Mouse (Mus musculus) G1E-ER4 (cell line): ENCODE measurements around the gene Cst7. TPM values are rescaled to one million over a fixed set of nuclear protein-coding genes. Genes with fewer than 3 reads are reported as not detected.

Source experiments
- GATA1 ChIP-seq: IDR thresholded peaks from one replicate; pipeline ENCODE4 v1.8.0; 2012; ENCODE audit warnings: low read length, inconsistent platforms
- polyA plus RNA-seq: library from polyadenylated mRNA; stranded (reverse); fragments of >175 nt; gene quantifications from 2 replicates; pipeline ENCODE4 v1.2.3, GENCODE M21; 2012

Gene Cst7
- polyA plus RNA-seq, result 0.33 and 0.37 TPM in 2 replicates

DNA sequence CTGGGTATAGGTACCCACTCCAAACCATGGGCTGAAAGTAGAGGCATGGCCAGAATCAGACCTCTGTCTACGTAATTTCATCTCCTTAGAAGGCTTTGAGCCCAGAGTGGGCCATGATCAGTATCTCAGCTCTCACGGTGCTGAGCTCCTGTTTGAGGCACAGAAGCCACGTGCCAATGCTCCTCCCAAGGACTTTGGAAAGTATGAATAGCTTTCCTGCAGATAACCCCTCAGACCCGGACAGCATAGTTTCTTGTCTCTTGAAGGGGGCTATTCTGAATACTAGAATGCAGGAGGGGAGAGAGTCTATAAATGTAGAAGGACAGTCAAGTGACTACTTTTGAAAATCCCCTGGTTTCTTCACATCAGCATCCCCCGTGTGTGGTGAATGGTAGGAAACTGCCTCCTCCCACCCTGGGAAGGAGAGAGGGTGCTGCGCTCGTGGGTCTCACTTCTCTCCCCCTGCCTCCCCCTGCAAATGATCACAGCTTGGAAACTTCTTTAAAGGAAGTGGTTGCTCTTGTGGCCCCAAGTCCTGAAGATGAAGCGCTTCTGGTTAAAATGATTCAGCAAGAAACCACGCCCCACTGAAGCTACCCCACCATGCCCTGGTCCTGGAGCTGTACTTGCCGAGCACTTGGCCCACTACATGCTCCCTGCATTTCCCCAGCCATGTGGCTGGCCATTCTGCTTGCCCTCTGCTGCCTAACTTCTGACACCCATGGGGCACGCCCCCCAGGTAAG is at the start of gene Cst7:
TSS of gene Cst7 (plus strand) at position 569 of the 744 bp plus-strand sequence.
- TF ChIP-seq GATA1, result no peak

DNA sequence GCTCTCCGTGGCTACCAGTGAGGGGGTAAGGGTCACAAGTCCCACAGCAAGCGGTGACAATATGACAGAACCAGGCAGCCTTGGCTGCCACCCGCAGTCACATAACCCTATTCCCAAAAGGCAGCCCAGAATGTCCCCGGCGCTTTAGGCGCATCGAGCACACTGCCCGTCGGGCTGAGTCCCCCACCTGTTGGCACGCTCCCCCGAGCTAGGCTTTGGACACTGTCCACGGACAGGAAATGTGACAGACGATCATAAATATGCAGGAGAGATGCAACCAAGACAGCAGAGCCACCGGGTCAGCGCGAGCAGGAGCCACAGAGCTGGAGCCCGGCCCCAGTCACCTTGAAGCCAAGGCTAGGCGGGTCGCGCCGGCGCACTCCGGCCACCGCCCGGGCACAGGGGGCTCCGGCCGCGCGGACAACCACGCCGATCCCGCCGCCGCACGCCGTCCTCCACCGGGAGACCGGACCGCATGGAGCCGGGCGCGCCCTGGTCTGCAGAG is 44.5 kb upstream of the Cst7 start:
- TF ChIP-seq GATA1, result no peak

DNA sequence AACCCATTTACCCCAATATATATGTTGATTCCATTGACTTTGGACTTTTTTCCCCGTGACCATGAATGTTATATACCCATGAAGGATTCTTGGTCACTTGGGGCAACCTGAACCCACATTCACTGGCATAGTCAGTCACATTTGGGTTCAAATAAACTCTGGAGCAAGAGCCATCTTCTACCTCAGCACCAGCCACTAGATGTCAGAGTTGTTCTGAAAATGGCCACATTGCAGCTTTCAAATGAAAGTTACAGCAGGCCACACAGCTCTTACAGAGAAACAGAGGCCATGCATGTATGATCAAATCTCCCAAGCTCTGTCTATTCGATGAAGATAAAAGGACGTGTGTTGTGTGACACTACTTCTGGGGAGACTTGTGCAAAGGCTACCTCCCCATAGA is 11.6 kb upstream of the Cst7 start:
- no peak for TF ChIP-seq GATA1

DNA sequence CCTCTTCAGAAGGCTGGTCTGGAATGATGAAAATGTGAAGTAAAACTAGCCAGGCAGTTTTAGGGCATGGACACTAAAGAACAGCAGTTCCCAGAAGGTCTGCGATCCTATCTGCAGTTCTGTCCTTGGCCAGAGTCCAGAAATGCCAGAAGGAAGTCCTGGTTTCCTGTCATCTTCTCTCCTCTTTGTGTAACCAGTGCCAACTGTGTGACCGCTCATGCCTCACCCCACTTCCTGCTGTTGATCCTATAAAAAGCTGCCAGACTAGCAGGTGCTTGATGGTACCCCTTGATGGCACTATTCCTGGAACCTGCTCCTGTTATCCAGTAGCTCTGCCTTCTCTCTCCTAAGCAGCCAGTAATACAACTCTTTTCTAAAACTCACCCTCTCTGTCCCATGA is 3.2 kb upstream of the Cst7 start:
- no peak for TF ChIP-seq GATA1

DNA sequence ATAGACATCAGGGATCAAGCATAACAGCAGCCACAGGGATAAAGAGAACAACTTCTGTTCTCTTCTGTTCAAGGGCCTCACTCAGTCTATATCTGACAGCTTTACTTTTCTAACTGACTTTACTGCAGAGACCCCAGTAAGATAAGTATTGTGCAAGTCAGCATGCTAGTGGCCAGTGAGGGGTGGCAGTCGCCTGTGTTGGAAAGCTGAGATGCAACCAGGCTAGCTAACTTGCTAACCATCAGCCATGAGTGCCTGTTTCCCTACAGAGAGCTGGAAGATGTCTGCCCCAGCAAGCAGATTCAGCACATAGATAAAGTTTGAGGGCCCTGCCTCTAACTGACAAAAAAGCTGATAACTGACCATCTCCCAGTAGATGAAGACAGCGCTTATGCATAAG is 546 bp downstream of the Cst7 start:
- TF ChIP-seq GATA1, result no peak

DNA sequence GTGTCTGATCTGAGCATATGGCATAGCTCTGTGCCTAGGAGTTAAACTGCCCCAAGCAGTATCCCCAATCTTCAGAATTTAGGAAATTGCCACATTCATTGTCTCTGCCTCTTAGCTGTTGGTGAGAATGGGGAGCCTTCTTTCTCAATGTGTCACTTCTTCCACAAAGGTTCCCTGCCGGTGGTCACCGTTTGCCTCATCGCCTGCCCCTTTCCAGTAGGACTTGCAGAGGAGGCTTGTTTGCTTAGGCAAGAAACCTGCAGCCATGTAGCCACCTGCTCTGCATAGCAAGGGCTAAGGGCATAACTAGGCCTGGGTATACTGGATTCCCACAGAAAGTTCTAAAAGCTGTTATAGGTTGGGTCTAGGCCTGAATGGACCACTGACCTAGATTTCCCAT is 2.2 kb downstream of the Cst7 start:
- no peak for TF ChIP-seq GATA1

DNA sequence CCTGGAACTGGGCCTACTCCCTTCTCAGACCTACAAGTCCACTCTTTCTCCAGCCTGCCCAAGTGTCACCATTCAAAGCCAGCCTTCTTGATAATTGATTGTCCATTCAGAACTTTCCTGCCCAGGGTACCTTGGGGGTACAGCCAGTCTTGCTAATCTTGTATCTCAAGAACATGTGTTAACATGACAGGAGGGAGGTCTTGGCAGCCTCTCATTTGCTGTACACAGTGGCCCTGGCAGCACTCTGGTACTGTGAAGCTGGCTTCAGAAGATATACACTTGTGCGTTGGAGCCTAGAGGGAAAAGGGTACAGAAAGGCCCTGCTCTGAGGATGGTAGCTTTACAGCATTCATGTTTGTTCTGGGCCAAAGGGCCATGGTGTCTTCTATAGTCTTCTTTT is 6.0 kb downstream of the Cst7 start:
- TF ChIP-seq GATA1, result no peak

DNA sequence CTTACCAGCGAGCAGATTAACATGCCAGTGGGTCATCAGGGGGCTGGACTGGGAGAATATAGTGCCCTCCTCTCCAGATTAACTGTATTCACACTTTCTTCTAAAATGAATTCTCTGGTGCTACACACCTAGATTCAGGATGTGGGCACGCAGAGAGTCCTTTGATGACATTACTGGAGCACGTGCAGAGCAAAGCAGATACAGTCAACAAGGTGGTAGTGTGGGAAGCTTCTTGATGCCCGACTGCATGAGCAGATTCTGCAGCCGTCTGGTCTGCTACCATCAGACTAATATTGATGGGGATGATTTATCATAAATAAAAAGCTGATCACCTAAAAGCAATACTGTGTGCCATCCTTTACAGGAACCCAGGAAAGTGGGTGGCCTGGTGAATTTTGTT is 8.4 kb downstream of the Cst7 start:
- TF ChIP-seq GATA1, result no peak

DNA sequence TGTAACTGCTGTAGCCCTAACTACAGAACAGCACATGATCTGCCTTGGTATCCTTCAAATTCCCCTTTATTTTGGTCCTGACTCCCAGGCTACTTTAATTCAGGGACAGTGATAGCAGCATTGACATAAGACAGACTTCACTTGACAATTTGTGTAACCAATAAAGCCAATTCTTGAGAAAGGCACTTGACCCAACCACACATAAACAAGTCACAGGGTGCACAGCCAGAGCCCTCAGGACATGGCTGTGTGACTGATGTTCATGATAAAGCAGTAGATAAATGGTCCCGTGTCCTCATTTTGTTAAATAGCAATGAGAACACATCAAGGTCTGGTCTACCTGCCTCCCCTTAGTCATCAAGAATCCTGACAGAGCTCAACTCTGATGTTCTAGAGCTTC is 9.4 kb downstream of the Cst7 start:
- no peak for TF ChIP-seq GATA1

DNA sequence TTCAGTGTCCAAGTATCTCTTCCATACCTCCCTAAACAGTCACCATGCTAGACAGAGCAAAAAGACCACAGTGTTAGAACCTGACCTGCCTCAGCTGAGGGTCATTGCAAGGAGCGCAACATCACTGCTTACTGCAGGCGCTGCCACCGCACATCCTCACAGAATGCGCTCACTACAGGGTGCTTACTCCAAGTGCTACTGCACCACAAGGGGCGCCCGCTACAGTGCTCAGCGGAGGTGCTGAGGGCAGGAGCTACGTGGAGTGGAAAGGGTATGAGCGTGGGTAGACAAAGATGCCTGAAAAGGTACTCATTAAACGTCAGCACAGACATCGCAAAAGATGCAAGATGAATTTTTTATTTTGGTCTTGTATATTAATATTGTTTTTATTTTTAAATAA is 18.9 kb downstream of the Cst7 start:
- TF ChIP-seq GATA1, result no peak

DNA sequence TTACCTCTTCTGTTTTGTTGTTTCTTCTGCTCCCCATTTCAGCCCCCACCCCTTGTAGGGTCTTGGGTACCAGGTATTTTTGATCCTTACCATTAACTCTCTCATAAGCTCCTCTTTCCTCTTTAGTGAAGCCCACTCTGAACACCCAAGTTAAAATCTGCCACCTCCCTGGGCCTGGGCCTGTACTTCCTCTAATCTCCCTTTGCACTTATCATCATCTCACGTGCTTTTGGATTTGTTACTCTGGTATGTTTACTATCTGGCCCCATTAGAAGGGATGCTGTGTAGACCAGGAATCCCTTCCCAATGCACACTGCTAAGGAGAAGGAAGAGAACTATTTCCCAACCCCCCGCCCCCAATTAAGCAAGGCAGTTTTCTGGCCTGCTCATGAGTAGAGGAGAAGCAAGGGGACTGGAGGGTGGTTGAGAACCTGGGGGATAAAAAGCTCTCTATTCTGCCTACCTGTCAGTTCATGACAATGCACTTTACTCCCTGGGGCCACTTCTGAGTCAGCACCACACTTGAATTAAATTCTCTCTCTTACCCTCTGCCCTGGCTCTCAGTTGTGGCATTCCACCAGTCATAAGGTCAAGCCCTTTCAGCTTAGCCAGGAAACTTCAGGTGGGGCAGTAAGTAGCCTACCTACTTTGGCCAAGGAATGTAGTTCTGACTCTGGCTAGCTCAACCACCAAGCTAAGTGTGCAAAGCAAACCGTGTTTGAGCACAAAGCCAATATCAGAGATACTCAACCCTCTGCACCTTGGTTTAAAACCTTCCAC is 25.4 kb downstream of the Cst7 start:
- TF ChIP-seq GATA1, result no peak

DNA sequence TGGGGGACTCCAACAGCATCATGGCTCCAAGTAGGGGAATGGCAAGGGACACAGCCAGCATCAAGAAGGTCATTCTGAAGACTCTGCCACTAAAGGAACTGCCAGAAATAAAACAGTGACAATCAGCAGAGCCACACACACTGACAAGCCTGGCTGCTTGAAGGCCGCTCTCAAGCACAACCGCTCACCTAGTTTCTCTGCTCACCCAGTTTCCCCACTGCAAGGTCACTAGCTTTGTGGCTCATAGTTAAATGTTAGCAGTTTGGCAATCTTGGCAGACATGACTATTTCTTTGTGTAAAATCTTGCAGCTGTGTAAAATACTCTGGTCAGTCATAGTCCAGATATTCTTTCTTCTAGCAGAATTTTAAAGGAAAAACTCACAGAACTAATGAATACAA is 30.0 kb downstream of the Cst7 start:
- no peak for TF ChIP-seq GATA1

DNA sequence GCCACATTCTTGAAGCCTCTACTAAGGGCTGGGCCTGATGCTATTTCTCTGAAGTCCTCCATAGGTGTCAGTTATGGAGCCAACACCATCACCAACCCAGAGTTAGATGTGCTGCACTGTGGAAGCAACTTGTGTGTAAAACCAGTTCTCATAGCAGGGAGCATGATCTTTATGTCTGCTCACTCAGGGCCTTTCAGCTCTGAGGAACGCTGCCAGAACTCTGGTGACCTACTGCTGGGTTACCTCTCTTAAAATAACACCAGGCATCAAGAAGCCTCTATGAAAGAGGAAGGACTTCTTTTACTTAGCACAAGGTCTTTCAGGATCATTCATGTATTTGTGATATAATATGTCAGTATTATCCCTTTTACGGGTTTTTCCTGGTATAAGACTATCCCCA is 32.0 kb downstream of the Cst7 start:
- TF ChIP-seq GATA1, result no peak

DNA sequence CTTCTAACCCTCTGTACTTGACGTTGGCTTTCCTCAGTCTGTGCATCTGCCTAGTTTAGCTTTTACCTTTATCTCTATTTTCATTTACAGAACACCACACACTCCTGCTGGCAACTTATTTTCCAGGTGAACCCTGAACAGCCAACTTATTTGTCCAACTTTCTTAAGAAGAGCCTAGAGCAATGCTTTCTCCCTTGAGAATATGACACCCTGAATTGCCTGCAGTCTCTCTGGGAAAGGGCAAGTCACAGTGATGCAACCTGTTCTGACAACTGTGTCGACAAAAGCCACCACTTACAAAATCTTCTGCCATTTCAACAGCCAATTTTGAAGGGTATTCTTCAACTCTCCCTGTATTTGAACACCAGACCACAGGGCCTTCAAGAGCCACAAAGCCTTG is 34.6 kb downstream of the Cst7 start:
- no peak for TF ChIP-seq GATA1

DNA sequence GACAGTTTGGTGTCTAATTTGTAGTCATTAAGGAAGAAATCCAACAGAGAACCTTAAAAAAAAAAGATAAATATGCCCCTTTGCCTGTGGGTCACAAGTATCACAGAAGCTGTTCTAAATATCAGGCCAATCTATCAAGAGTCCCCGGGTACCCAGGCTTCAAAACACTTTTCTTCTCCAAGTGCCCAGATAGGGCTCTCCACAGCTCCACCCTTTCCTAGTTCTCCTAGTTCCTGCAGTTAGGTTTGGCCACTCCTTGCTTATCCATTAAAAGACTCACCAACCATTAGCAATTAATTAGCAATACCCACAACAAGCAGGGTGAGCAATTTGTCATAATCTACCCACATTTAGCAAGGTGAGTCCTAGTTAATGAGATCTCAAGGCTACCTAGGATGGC is 36.9 kb downstream of the Cst7 start:
- no peak for TF ChIP-seq GATA1

DNA sequence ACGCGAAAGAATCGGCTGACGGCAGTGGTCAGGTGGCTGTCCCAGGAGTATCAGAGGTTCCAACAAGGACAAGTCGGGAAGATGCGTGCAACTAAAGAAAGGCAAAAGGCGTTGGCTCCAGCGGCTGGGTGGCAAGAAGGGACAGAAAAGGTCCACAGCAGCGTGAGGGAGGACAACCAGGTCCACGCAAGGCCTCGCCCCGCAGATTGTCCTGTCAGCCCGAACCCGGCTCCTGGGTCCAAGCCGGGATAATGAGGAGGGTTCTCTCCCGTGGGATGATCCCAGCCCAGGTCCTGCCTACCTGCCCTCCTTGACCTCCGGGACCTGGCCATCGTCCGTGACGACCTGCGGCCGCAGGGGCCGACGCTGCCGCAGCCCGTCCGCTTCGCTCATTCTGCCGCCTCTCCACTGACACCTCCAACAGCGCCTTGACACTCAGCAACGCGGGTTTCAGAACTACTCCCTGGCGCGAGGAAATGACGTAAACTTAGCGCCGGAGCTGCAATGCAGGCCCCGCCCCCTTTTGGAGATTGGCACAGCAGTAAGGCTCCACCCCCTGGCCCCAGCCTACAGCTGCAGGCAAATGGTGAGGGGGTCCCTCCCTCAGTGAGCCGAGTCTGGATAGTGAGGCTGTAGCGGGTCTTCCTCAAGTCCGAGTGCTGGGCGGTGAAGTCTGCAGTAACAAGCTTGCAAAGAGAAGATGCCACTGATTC is 38.0 kb downstream of the Cst7 start, which contains the start of gene Apmap:
TSS of gene Apmap (minus strand) at position 481 of the 713 bp plus-strand sequence.
- no peak for TF ChIP-seq GATA1
